Mouse (Mus musculus): ENCODE data around the gene Ccdc144b.

- TF ChIP-seq MYOG (IDR thresholded peaks at IDR 0.05; ENCODE audit: control insufficient read depth, extremely low read depth, insufficient read length) (no peak), USF1 (IDR thresholded peaks at IDR 0.05; ENCODE audit: low read depth) (no peak), CTCF (IDR thresholded peaks at IDR 0.05; ENCODE audit: control insufficient read depth, insufficient read depth, insufficient read length) (no peak), MAX (IDR thresholded peaks at IDR 0.05) (no peak), FOSL1 (IDR thresholded peaks at IDR 0.05; ENCODE audit: insufficient read depth, low read length, poor library complexity, severe bottlenecking) (no peak), CEBPB (IDR thresholded peaks at IDR 0.05; ENCODE audit: low read depth) (no peak), MYOD1 (IDR thresholded peaks at IDR 0.05; ENCODE audit: control insufficient read depth, insufficient read length, low read depth) (no peak)
Observed at GRCm38 (mm10) chr3:36095371-36095770, 42.0 kb upstream of the Ccdc144b start.
